Mouse (Mus musculus) heart, adult 2 months (tissue): ENCODE measurements around the gene H2-Oa. TPM values are rescaled to one million over a fixed set of nuclear protein-coding genes. Genes with fewer than 3 reads are reported as not detected.

Source experiments
- DNase-seq, 2 experiments: peaks; one replicate each; pipeline ENCODE4 v3.0.0; 2021
- H3K27ac ChIP-seq: fragments of 200-600 bp; 2 replicates; pipeline ENCODE4 v1.8.1; 2022
- H3K27me3 ChIP-seq: fragments of 200-500 bp; 2 replicates; pipeline ENCODE4 v1.6.1; 2012; ENCODE audit warnings: mild to moderate bottlenecking, low read length, inconsistent platforms, mixed read lengths; ENCODE audit not compliant: control insufficient read depth, insufficient read depth
- H3K36me3 ChIP-seq: fragments of 200-500 bp; 2 replicates; pipeline ENCODE4 v1.6.1; 2012; ENCODE audit warnings: low read length, inconsistent platforms; ENCODE audit not compliant: control insufficient read depth, insufficient read depth
- H3K4me1 ChIP-seq: fragments of 200-500 bp; 2 replicates; pipeline ENCODE4 v1.6.1; 2011; ENCODE audit warnings: low read length; ENCODE audit not compliant: control insufficient read depth, insufficient read depth
- H3K4me3 ChIP-seq: fragments of 200-600 bp; 2 replicates; pipeline ENCODE4 v1.8.1; 2022
- H3K79me2 ChIP-seq: fragments of 200-500 bp; replicated peaks from 2 replicates; pipeline ENCODE4 v1.6.1; 2012; ENCODE audit warnings: mild to moderate bottlenecking, inconsistent platforms, low read length, moderate library complexity, mixed read lengths; ENCODE audit not compliant: control insufficient read depth, insufficient read depth
- H3K9ac ChIP-seq: fragments of 200-500 bp; 2 replicates; pipeline ENCODE4 v1.6.1; 2012; ENCODE audit warnings: low read depth, mild to moderate bottlenecking, control low read depth, inconsistent platforms, low read length, mixed read lengths
- CTCF ChIP-seq: fragments of 200-600 bp; IDR thresholded peaks from 2 replicates; pipeline ENCODE4 v1.8.1; 2022; ENCODE audit warnings: antibody characterized with exemption, mild to moderate bottlenecking, moderate library complexity
- EP300 ChIP-seq: fragments of 200-500 bp; IDR thresholded peaks from 2 replicates; pipeline ENCODE4 v1.6.1; 2011; ENCODE audit warnings: low read depth, low read length, control low read depth; ENCODE audit not compliant: insufficient read depth
- POLR2A ChIP-seq: fragments of 200-500 bp; IDR thresholded peaks from 2 replicates; pipeline ENCODE4 v1.6.1; 2011; ENCODE audit warnings: mild to moderate bottlenecking, low read depth, low read length, control low read depth; ENCODE audit not compliant: insufficient read depth
- WGBS: fragments of 180-500 bp; shearing (Covaris S2); methylation state at CpG from one replicate; pipeline ENCODE4 v1.1.7; 2018; 5-methylcytosine and 5-hydroxymethylcytosine counted together
- intact Hi-C: fragments of 180-260 bp; cut with DNase I; formaldehyde crosslinking; loops from one replicate; pipeline ENCODE4 v1.15.1; 2025
- polyA plus RNA-seq: library from polyadenylated mRNA; depleted of rRNA; stranded (reverse); fragments of >200 nt; gene quantifications from 2 replicates; pipeline ENCODE4 v1.2.3, GENCODE M21; 2012
- total RNA-seq, 2 experiments: library from RNA; stranded (reverse); gene quantifications; 2 replicates each; pipeline ENCODE4 v1.2.3; 2021

H2-Oa gene
- total and polyA plus RNA-seq, 3 experiments = 0.20 to 3.2 (median 0.29) TPM

- DNase-seq = no peak
- TF ChIP-seq CTCF (no peak), EP300 (no peak), POLR2A (no peak)
- Histone ChIP-seq H3K4me1 (peaks cover 3% of the 10 kb centered on the region; the same call in 1 of the 2 replicates), H3K27ac (no peak overlapping the region), H3K79me2 (no peaks in the 10 kb centered on the region), H3K27me3 (no peaks in the 10 kb centered on the region), H3K9ac (no peak overlapping the region), H3K4me3 (no peak overlapping the region), H3K36me3 (no peaks in the 10 kb centered on the region)
- intact Hi-C loops = loop anchor here (10.0 kb wide), 1 partner anchor 130 kb away; the partner anchor contains the start of gene H2-Ob
- WGBS = 76% methylated on average over 9 of the region's 9 CpGs
These were observed 12.7 kb downstream of the H2-Oa start for GRCm38 (mm10) chr17:34104804-34105203.

GRCm38 (mm10) chr17:34106555-34106954 is 14.4 kb downstream of the H2-Oa start:
- DNase-seq = no peak
- 88% methylated on average over 7 of the region's 7 CpGs for WGBS
- Histone ChIP-seq H3K4me1 (peaks cover 3% of the 10 kb centered on the region; the same call in 1 of the 2 replicates), H3K9ac (no peak overlapping the region), H3K27ac (no peak overlapping the region), H3K27me3 (no peaks in the 10 kb centered on the region), H3K36me3 (peaks cover 3% of the 10 kb centered on the region), H3K4me3 (no peak overlapping the region), H3K79me2 (no peaks in the 10 kb centered on the region)
- intact Hi-C loops = loop anchor here (10.0 kb wide), 1 partner anchor 128 kb away; the partner anchor contains the start of gene H2-Ob
- TF ChIP-seq EP300 (no peak), CTCF (no peak), POLR2A (no peak)

GRCm38 (mm10) chr17:34107109-34107867 is 15.1 kb downstream of the H2-Oa start:
- Histone ChIP-seq H3K4me3 (no peak overlapping the region), H3K9ac (no peak overlapping the region), H3K27ac (no peak overlapping the region), H3K79me2 (no peaks in the 10 kb centered on the region), H3K36me3 (peaks cover 9% of the 10 kb centered on the region), H3K4me1 (no peaks in the 10 kb centered on the region), H3K27me3 (no peaks in the 10 kb centered on the region)
- no peak for DNase-seq
- TF ChIP-seq POLR2A (no peak), CTCF (no peak), EP300 (no peak)
- 75% methylated on average over 7 of the region's 7 CpGs for WGBS
- intact Hi-C loops = loop anchor here (10.0 kb wide), 1 partner anchor 128 kb away; the partner anchor contains the start of gene H2-Ob

GRCm38 (mm10) chr17:34108460-34108859 is 16.3 kb downstream of the H2-Oa start:
- WGBS = 82% methylated on average over 5 of the region's 6 CpGs
- intact Hi-C loops = loop anchor here (10.0 kb wide), 1 partner anchor 126 kb away; the partner anchor contains the start of gene H2-Ob

GRCm38 (mm10) chr17:34109038-34109805 is 17.1 kb downstream of the H2-Oa start:
- H3K27ac ChIP-seq = no peak overlapping the region
- H3K79me2 ChIP-seq = no peaks in the 10 kb centered on the region
- no peak for DNase-seq
- intact Hi-C loops = loop anchor here (10.0 kb wide), 1 partner anchor 126 kb away; the partner anchor contains the start of gene H2-Ob
- H3K4me3 ChIP-seq = no peak overlapping the region
- H3K36me3 ChIP-seq = peaks cover 26% of the 10 kb centered on the region
- H3K27me3 ChIP-seq = no peaks in the 10 kb centered on the region
- 81% methylated on average over 14 of the region's 14 CpGs for WGBS
- H3K4me1 ChIP-seq = no peaks in the 10 kb centered on the region
- no peak overlapping the region for H3K9ac ChIP-seq
- no peak for TF ChIP-seq POLR2A
- TF ChIP-seq EP300 = no peak
- peak; percentile 48 for TF ChIP-seq CTCF

More at GRCm38 (mm10) chr17:34108460-34108859, 16.3 kb downstream of the H2-Oa start:
- Histone ChIP-seq H3K9ac (no peak overlapping the region), H3K79me2 (no peaks in the 10 kb centered on the region), H3K36me3 (peaks cover 19% of the 10 kb centered on the region), H3K4me3 (no peak overlapping the region), H3K27ac (no peak overlapping the region), H3K27me3 (no peaks in the 10 kb centered on the region), H3K4me1 (no peaks in the 10 kb centered on the region)
- no peak for DNase-seq
- TF ChIP-seq POLR2A = no peak
- no peak for TF ChIP-seq EP300
- no peak for TF ChIP-seq CTCF

- WGBS = 71% methylated on average over 3 of the region's 3 CpGs
- intact Hi-C loops = loop anchor here (10.0 kb wide), 2 partner anchors 125 to 495 kb away; partner anchors contain the start of genes Agpat1, H2-Ob and Rnf5
- no peak overlapping the region for H3K27ac ChIP-seq
These were observed 17.7 kb downstream of the H2-Oa start for GRCm38 (mm10) chr17:34109806-34110195.

More at GRCm38 (mm10) chr17:34109806-34110195, 17.7 kb downstream of the H2-Oa start:
- TF ChIP-seq EP300 = no peak
- no peak for TF ChIP-seq POLR2A
- no peak for TF ChIP-seq CTCF
- Histone ChIP-seq H3K27me3 (no peaks in the 10 kb centered on the region), H3K36me3 (peaks cover 30% of the 10 kb centered on the region), H3K4me3 (no peak overlapping the region), H3K79me2 (no peaks in the 10 kb centered on the region), H3K9ac (no peak overlapping the region), H3K4me1 (0 out of 2 replicates have a peak, but pooled peaks cover under 1% of the 10 kb centered on the region)
- DNase-seq = no peak
